Mouse (Mus musculus): ENCODE results near the gene Dupd1. TPM values are rescaled to one million over a fixed set of nuclear protein-coding genes. Genes with fewer than 3 reads are reported as not detected.

The Dupd1 gene
- polyA plus RNA-seq, 1 experiment from 2014 or later, result not detected

DNA sequence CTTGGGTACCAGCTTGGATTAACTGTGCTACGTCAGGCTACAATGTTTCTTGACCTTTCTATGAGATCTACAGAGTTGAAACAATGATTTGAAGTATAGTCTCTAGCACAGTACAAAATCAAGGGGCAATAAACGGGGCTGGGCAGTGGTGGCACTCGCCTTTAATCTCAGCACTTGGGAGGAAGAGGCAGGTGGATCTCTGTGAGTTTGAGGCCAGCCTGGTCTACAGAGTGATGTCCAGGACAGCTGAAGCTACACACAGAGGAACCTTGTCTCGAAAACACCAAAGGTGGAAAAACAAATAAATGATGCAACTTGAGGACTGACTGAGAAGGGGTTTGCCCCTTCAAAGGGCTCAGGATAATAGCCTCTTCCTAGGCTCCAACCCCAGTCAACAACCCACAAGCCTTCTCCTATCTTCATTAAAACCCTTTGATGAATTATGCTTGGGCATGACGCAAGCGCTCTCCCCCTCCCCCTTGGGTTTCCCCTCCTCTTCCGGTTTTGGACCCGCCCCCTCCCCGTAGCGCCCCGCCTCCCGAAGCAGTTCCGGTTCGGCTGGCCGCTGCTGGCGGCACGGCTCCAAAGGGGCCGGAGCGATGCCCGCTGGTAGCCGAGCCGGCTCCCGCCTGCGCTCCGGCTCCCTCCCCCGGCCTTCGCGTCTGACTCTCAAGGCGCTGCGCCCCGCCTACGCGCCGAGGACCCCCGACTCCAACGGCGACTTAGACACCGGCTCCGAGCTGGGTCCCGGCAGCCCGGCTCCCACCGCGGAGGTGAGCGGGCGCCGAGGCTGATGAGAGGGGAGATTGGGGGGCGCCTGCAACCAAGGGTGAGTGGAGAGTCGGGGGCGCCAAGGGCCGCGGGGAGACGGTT lies 35.9 kb upstream of the Dupd1 start, which contains the start of gene Samd8:
Gene Samd8 (plus strand): TSS at position 524 of the 873 bp plus-strand sequence.
- peak within 1 kb of the TSS; percentile 91 for H3K27ac ChIP-seq (ENCODE audit: low read depth, low read length)
- H3K27me3 ChIP-seq (replicated peaks; ENCODE audit: control insufficient read depth, insufficient read depth, low read length), result no peaks in the 10 kb centered on the region
- 6% methylated on average over 52 of the region's 52 CpGs for WGBS
- peak within 1 kb of the TSS; percentile 79 for H3K4me2 ChIP-seq (replicated peaks; ENCODE audit: low read depth)
- no peak for TF ChIP-seq CTCF (IDR thresholded peaks at IDR 0.05; ENCODE audit: low read depth)
- ATAC-seq, result peak; percentile 75
- H3K36me3 ChIP-seq (ENCODE audit: control insufficient read depth, insufficient read depth), result no peaks in the 10 kb centered on the region
- peak within 1 kb of the TSS; percentile 100 for H3K4me3 ChIP-seq (ENCODE audit: low read depth, low read length)
- peaks cover 5% of the 10 kb centered on the region; the same call in 1 of the 2 replicates for H3K4me1 ChIP-seq (replicated peaks; ENCODE audit: control insufficient read depth, insufficient read depth, low read length)
- H3K9ac ChIP-seq (ENCODE audit: low read depth, low read length), result peak within 1 kb of the TSS; percentile 97
- no peaks in the 10 kb centered on the region for H3K9me3 ChIP-seq (ENCODE audit: control insufficient read depth)

- H3K27me3 ChIP-seq (replicated peaks; ENCODE audit: control insufficient read depth, insufficient read depth, low read length), result no peaks in the 10 kb centered on the region
- no peak overlapping the region for H3K4me3 ChIP-seq (ENCODE audit: low read depth, low read length)
- WGBS, result 42% methylated on average over 15 of the region's 15 CpGs
- H3K36me3 ChIP-seq (ENCODE audit: control insufficient read depth, insufficient read depth), result no peaks in the 10 kb centered on the region
- H3K9me3 ChIP-seq (ENCODE audit: control insufficient read depth), result no peaks in the 10 kb centered on the region
- TF ChIP-seq CTCF (IDR thresholded peaks at IDR 0.05; ENCODE audit: low read depth), result peak; percentile 67
- no peak overlapping the region for H3K9ac ChIP-seq (ENCODE audit: low read depth, low read length)
- no peak for ATAC-seq
- no peak overlapping the region for H3K27ac ChIP-seq (ENCODE audit: low read depth, low read length)
- H3K4me1 ChIP-seq (replicated peaks; ENCODE audit: control insufficient read depth, insufficient read depth, low read length), result peaks cover 5% of the 10 kb centered on the region; the same call in 1 of the 2 replicates
- H3K4me2 ChIP-seq (replicated peaks; ENCODE audit: low read depth), result no peak overlapping the region
Measured at GRCm38 (mm10) chr14:21748142-21748870, 33.9 kb upstream of the Dupd1 start.

GRCm38 (mm10) chr14:21747436-21748141 lies 33.2 kb upstream of the Dupd1 start:
- TF ChIP-seq CTCF (IDR thresholded peaks at IDR 0.05; ENCODE audit: low read depth), result no peak
- no peak for ATAC-seq
- Histone ChIP-seq H3K4me2 (replicated peaks; ENCODE audit: low read depth) (no peak overlapping the region), H3K36me3 (ENCODE audit: control insufficient read depth, insufficient read depth) (no peaks in the 10 kb centered on the region), H3K9me3 (ENCODE audit: control insufficient read depth) (no peaks in the 10 kb centered on the region), H3K9ac (ENCODE audit: low read depth, low read length) (no peak overlapping the region), H3K4me1 (replicated peaks; ENCODE audit: control insufficient read depth, insufficient read depth, low read length) (peaks cover 5% of the 10 kb centered on the region; the same call in 1 of the 2 replicates), H3K4me3 (ENCODE audit: low read depth, low read length) (no peak overlapping the region), H3K27me3 (replicated peaks; ENCODE audit: control insufficient read depth, insufficient read depth, low read length) (no peaks in the 10 kb centered on the region), H3K27ac (ENCODE audit: low read depth, low read length) (no peak overlapping the region)
- WGBS, result 71% methylated on average over 14 of the region's 14 CpGs

GRCm38 (mm10) chr14:21746846-21747245 lies 32.5 kb upstream of the Dupd1 start:
- ATAC-seq, result no peak
- no peak overlapping the region for H3K27ac ChIP-seq (ENCODE audit: low read depth, low read length)
- WGBS, result 79% methylated on average over 2 of the region's 2 CpGs
- H3K36me3 ChIP-seq (ENCODE audit: control insufficient read depth, insufficient read depth), result no peaks in the 10 kb centered on the region
- H3K27me3 ChIP-seq (replicated peaks; ENCODE audit: control insufficient read depth, insufficient read depth, low read length), result no peaks in the 10 kb centered on the region
- no peaks in the 10 kb centered on the region for H3K9me3 ChIP-seq (ENCODE audit: control insufficient read depth)
- H3K4me2 ChIP-seq (replicated peaks; ENCODE audit: low read depth), result no peak overlapping the region
- TF ChIP-seq CTCF (IDR thresholded peaks at IDR 0.05; ENCODE audit: low read depth), result no peak
- H3K9ac ChIP-seq (ENCODE audit: low read depth, low read length), result no peak overlapping the region
- no peak overlapping the region for H3K4me3 ChIP-seq (ENCODE audit: low read depth, low read length)
- peaks cover 1% of the 10 kb centered on the region; the same call in 1 of the 2 replicates for H3K4me1 ChIP-seq (replicated peaks; ENCODE audit: control insufficient read depth, insufficient read depth, low read length)

DNA sequence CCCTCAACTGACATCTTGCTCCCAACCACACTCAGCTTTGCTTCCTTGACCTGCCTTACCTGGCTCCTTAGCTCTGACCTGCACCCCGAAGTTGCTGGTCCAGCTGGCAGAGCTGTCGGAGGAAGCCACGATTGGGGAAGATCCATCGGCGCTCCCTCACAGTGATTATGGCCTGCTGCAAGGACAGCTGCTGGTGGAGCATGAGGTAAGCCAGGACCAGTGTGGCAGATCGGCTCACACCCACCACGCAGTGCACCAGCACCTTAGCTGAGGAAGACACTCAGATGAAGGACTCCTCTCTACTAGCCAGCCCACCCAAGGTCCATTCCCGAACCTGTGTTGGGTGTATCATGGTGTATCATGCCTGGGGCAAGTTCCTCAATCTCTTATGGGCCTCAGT lies 31.9 kb upstream of the Dupd1 start:
- H3K27me3 ChIP-seq (replicated peaks; ENCODE audit: control insufficient read depth, insufficient read depth, low read length), result no peaks in the 10 kb centered on the region
- H3K27ac ChIP-seq (ENCODE audit: low read depth, low read length), result no peak overlapping the region
- no peaks in the 10 kb centered on the region for H3K4me1 ChIP-seq (replicated peaks; ENCODE audit: control insufficient read depth, insufficient read depth, low read length)
- 83% methylated on average over 8 of the region's 8 CpGs for WGBS
- TF ChIP-seq CTCF (IDR thresholded peaks at IDR 0.05; ENCODE audit: low read depth), result no peak
- no peak overlapping the region for H3K9ac ChIP-seq (ENCODE audit: low read depth, low read length)
- H3K4me3 ChIP-seq (ENCODE audit: low read depth, low read length), result no peak overlapping the region
- H3K4me2 ChIP-seq (replicated peaks; ENCODE audit: low read depth), result no peak overlapping the region
- no peaks in the 10 kb centered on the region for H3K36me3 ChIP-seq (ENCODE audit: control insufficient read depth, insufficient read depth)
- H3K9me3 ChIP-seq (ENCODE audit: control insufficient read depth), result no peaks in the 10 kb centered on the region
- ATAC-seq, result no peak

DNA sequence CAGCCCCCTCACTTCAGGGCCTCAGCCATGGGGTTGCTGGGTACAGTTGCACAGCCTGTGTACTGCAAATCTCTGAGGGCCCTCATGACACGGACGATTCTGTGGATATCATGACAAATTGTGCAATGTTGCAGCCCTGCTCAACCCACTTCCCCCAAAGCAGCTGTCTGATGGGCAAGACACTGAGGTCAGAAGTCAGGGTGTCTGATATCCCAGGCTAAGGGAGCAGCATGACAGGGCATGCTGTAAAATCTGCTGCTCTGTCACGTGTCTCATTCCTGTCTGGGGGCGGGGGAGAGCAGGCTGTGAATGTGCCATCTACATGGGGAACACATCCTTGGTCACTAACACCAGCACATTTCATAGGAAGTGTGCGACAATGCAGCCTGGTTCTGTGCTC lies 30.8 kb upstream of the Dupd1 start:
- Histone ChIP-seq H3K4me3 (ENCODE audit: low read depth, low read length) (no peak overlapping the region), H3K36me3 (ENCODE audit: control insufficient read depth, insufficient read depth) (no peaks in the 10 kb centered on the region), H3K27me3 (replicated peaks; ENCODE audit: control insufficient read depth, insufficient read depth, low read length) (no peaks in the 10 kb centered on the region), H3K9me3 (ENCODE audit: control insufficient read depth) (no peaks in the 10 kb centered on the region), H3K4me1 (replicated peaks; ENCODE audit: control insufficient read depth, insufficient read depth, low read length) (no peaks in the 10 kb centered on the region), H3K27ac (ENCODE audit: low read depth, low read length) (no peak overlapping the region), H3K4me2 (replicated peaks; ENCODE audit: low read depth) (no peak overlapping the region), H3K9ac (ENCODE audit: low read depth, low read length) (no peak overlapping the region)
- ATAC-seq, result no peak
- WGBS, result 62% methylated on average over 5 of the region's 5 CpGs
- TF ChIP-seq CTCF (IDR thresholded peaks at IDR 0.05; ENCODE audit: low read depth), result no peak
